Mouse (Mus musculus): ENCODE measurements at regions not wholly inside any gene's neighbourhood (a gene's known extent, or its start where the extent isn't known, plus 50 kb on each side); places are given as distances from the start of the nearest gene placed in this dataset.

DNA sequence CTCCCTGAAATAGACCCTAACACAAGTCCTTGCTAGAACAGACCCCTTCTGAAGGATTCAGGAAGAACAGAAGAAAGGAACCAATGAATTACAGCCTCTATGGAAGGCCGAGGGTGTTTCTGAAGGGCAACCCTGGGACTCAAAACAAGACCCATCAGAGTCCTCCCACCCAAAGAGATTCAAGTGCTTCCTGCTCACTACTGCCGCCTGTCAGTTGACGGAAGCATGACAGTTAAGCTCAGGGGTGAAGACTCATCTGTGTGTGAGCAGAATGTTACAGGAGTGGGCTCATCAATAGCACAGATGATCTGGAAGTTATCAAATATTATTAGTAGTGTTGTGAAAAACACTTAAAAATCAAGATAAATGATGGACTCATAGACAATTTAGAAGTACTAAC lies 411.9 kb upstream of the Slc35b3 start:
- Histone ChIP-seq H3K4me3 (ENCODE audit: low read length) (no peak overlapping the region), H3K4me2 (ENCODE audit: low read depth, low read length) (no peak overlapping the region), H3K4me1 (ENCODE audit: control insufficient read depth, insufficient read depth, low read length) (no peaks in the 10 kb centered on the region), H3K27ac (ENCODE audit: low read length) (no peak overlapping the region), H3K27me3 (replicated peaks; ENCODE audit: control insufficient read depth, insufficient read depth, low read length) (no peaks in the 10 kb centered on the region), H3K9me3 (ENCODE audit: control insufficient read depth, low read length) (no peaks in the 10 kb centered on the region), H3K36me3 (ENCODE audit: control insufficient read depth, insufficient read depth, low read length) (no peaks in the 10 kb centered on the region), H3K9ac (ENCODE audit: low read depth, low read length) (no peak overlapping the region)
- WGBS: 76% methylated on average over 3 of the region's 3 CpGs
- ATAC-seq: no peak

DNA sequence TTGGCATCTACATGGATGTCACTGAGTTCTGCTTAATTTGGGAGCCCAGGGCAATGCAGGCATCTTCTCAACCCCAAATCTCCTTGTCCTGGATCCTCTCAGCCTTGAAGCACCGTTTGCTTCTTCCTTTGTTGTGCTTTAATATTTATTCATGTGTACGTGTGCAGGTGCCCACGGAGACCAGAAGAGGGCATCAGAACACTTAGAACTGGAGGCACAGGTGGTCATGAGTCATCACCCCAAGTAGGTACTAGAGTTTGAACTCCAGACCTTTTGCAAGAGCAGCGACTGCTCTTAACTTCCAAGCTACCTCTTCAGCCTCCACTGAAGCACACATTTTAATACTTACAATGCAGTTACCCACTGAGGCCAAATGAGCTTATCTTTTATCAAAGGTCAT lies 403.0 kb upstream of the Slc35b3 start:
- no peak for ATAC-seq
- Histone ChIP-seq H3K9me3 (ENCODE audit: control insufficient read depth, low read length) (no peaks in the 10 kb centered on the region), H3K27me3 (replicated peaks; ENCODE audit: control insufficient read depth, insufficient read depth, low read length) (no peaks in the 10 kb centered on the region), H3K36me3 (ENCODE audit: control insufficient read depth, insufficient read depth, low read length) (no peaks in the 10 kb centered on the region), H3K9ac (ENCODE audit: low read depth, low read length) (no peak overlapping the region), H3K4me3 (ENCODE audit: low read length) (no peak overlapping the region), H3K4me1 (ENCODE audit: control insufficient read depth, insufficient read depth, low read length) (no peaks in the 10 kb centered on the region), H3K4me2 (ENCODE audit: low read depth, low read length) (no peak overlapping the region), H3K27ac (ENCODE audit: low read length) (no peak overlapping the region)
- 61% methylated on average over 4 of the region's 4 CpGs for WGBS

DNA sequence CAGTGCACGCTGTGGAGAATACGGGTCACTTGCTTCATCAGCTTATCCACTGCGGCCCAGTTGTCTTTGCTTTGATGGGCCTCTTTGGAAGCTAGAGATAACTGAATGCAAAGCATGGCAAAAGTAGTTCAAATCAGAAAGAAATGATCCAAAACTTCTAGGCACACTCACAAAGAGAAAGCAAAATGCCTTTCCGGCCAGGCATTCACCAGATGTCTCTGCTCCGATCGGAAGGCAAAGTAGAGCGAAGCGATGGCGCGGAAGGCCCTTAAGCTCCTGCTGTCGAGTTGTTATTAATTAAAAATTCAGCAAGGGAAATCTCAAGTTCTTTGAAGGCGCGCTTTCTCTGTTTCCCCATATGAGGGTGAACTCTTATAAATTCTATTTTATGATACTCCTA lies 401.9 kb upstream of the Slc35b3 start:
- H3K27me3 ChIP-seq (replicated peaks; ENCODE audit: control insufficient read depth, insufficient read depth, low read length): no peaks in the 10 kb centered on the region
- no peaks in the 10 kb centered on the region for H3K4me1 ChIP-seq (ENCODE audit: control insufficient read depth, insufficient read depth, low read length)
- no peak overlapping the region for H3K27ac ChIP-seq (ENCODE audit: low read length)
- H3K4me2 ChIP-seq (ENCODE audit: low read depth, low read length): no peak overlapping the region
- no peaks in the 10 kb centered on the region for H3K36me3 ChIP-seq (ENCODE audit: control insufficient read depth, insufficient read depth, low read length)
- H3K4me3 ChIP-seq (ENCODE audit: low read length): no peak overlapping the region
- no peak for ATAC-seq
- no peaks in the 10 kb centered on the region for H3K9me3 ChIP-seq (ENCODE audit: control insufficient read depth, low read length)
- no peak overlapping the region for H3K9ac ChIP-seq (ENCODE audit: low read depth, low read length)
- WGBS: 82% methylated on average over 13 of the region's 13 CpGs

DNA sequence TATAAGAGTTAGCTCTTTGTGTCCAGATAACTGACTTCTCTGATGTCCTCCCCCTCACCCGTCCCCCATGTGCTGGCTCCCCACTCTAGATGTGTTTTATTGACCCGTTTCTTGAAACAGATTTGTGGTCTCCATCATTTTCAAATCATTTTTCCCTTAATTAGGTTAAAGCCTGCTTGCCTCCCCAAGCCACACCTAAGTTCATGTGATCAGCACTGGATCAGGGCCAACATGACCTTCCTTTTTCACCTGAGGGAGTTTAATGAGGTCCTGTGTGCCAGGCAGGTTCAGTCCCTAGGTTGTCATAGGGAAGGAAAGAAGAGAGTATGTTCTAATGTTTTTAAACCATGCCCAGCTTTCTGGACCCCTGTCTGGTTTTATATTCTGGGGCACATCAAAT lies 390.9 kb upstream of the Slc35b3 start:
- Histone ChIP-seq H3K36me3 (ENCODE audit: control insufficient read depth, insufficient read depth, low read length) (no peaks in the 10 kb centered on the region), H3K9ac (ENCODE audit: low read depth, low read length) (no peak overlapping the region), H3K9me3 (ENCODE audit: control insufficient read depth, low read length) (no peaks in the 10 kb centered on the region), H3K27ac (ENCODE audit: low read length) (no peak overlapping the region), H3K27me3 (replicated peaks; ENCODE audit: control insufficient read depth, insufficient read depth, low read length) (no peaks in the 10 kb centered on the region), H3K4me3 (ENCODE audit: low read length) (no peak overlapping the region), H3K4me1 (ENCODE audit: control insufficient read depth, insufficient read depth, low read length) (no peaks in the 10 kb centered on the region), H3K4me2 (ENCODE audit: low read depth, low read length) (no peak overlapping the region)
- 53% methylated on average over 2 of the region's 2 CpGs for WGBS
- ATAC-seq: no peak

DNA sequence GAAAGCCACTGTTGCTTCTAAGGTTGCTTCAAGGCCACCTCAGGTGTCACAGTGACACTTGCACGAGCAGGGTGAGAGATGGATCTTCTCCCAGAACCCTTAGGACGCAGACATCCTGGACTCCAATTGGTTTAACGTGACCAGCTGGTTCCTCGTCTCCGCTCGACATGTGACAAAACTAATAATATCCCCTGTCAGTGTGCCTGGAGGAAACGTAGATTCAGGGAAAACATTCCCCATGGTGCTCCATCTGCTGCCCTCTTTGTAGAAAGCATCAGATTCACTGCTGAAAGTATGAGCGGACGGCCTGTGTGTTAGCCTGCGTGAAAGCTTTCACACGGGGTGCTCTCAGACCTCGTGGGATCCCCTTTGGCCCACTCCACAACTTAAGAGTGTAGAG lies 390.0 kb upstream of the Slc35b3 start:
- H3K4me3 ChIP-seq (ENCODE audit: low read length): no peak overlapping the region
- H3K27ac ChIP-seq (ENCODE audit: low read length): no peak overlapping the region
- no peak for ATAC-seq
- no peaks in the 10 kb centered on the region for H3K9me3 ChIP-seq (ENCODE audit: control insufficient read depth, low read length)
- no peak overlapping the region for H3K9ac ChIP-seq (ENCODE audit: low read depth, low read length)
- H3K27me3 ChIP-seq (replicated peaks; ENCODE audit: control insufficient read depth, insufficient read depth, low read length): no peaks in the 10 kb centered on the region
- 71% methylated on average over 12 of the region's 12 CpGs for WGBS
- H3K4me2 ChIP-seq (ENCODE audit: low read depth, low read length): no peak overlapping the region
- no peaks in the 10 kb centered on the region for H3K36me3 ChIP-seq (ENCODE audit: control insufficient read depth, insufficient read depth, low read length)
- H3K4me1 ChIP-seq (ENCODE audit: control insufficient read depth, insufficient read depth, low read length): no peaks in the 10 kb centered on the region

DNA sequence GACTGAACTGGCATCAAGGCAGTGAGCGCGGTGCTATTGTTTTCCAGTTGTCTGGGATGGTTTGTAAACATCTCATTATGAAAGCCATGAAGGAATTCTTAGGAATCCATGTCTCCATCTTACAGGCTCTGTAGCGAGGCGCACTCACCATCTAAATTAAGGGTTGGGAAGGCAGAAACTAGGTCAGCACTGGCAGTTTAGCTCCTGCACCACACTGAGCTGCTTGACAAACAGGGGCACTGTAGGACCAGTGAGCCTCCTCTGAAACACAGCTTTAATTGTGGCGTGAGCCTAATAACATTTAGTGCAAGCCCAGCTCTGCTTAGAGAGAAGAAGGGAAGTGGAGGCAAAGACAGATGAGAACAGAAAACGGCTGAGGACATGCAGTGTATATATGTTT lies 387.1 kb upstream of the Slc35b3 start:
- Histone ChIP-seq H3K4me1 (ENCODE audit: control insufficient read depth, insufficient read depth, low read length) (no peaks in the 10 kb centered on the region), H3K27me3 (replicated peaks; ENCODE audit: control insufficient read depth, insufficient read depth, low read length) (no peaks in the 10 kb centered on the region), H3K9me3 (ENCODE audit: control insufficient read depth, low read length) (no peaks in the 10 kb centered on the region), H3K4me3 (ENCODE audit: low read length) (no peak overlapping the region), H3K27ac (ENCODE audit: low read length) (no peak overlapping the region), H3K9ac (ENCODE audit: low read depth, low read length) (no peak overlapping the region), H3K4me2 (ENCODE audit: low read depth, low read length) (no peak overlapping the region), H3K36me3 (ENCODE audit: control insufficient read depth, insufficient read depth, low read length) (no peaks in the 10 kb centered on the region)
- 69% methylated on average over 6 of the region's 6 CpGs for WGBS
- no peak for ATAC-seq

DNA sequence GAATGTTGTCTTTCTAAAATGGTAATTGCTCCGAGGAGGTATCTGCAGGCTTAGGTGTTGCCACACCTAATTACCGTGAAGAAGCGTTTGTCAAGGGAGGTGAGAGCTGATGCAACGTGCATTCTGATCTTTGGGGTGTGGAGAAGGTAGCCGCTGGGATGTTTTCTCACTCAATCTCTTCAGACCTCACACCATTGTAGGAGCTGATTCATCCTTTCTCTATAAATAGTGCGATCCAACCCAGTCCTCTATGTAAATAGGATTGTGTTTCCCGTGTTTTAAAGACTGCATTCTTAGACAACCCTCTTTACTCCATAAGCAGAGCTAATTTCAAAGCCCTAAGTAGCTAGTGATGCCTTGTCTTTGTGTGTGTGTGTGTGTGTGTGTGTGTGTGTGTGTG lies 374.2 kb upstream of the Slc35b3 start:
- WGBS: 49% methylated on average over 7 of the region's 7 CpGs
- Histone ChIP-seq H3K27ac (ENCODE audit: low read length) (no peak overlapping the region), H3K4me2 (ENCODE audit: low read depth, low read length) (no peak overlapping the region), H3K36me3 (ENCODE audit: control insufficient read depth, insufficient read depth, low read length) (no peaks in the 10 kb centered on the region), H3K4me1 (ENCODE audit: control insufficient read depth, insufficient read depth, low read length) (no peaks in the 10 kb centered on the region), H3K9ac (ENCODE audit: low read depth, low read length) (no peak overlapping the region), H3K9me3 (ENCODE audit: control insufficient read depth, low read length) (no peaks in the 10 kb centered on the region), H3K27me3 (replicated peaks; ENCODE audit: control insufficient read depth, insufficient read depth, low read length) (no peaks in the 10 kb centered on the region), H3K4me3 (ENCODE audit: low read length) (no peak overlapping the region)
- no peak for ATAC-seq

DNA sequence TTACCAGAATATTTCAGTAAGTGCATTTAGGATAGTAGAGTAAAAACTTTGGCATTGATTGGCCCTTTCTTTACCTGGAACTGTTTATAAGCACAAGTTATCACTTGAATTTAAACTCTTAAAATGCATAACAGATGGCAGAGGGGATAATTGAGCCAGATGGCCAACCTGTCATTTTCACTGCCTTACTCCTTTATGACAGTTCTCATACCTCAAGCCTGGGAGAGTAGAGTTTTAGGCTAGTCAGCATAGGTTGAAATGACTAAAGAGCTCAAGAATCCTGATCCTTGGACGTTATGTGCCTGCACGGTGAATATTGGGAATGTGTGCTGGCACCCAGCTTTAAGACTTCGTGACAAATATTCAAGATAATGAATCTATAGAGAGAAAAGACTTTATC lies 369.1 kb upstream of the Slc35b3 start:
- Histone ChIP-seq H3K4me2 (ENCODE audit: low read depth, low read length) (no peak overlapping the region), H3K4me1 (ENCODE audit: control insufficient read depth, insufficient read depth, low read length) (no peaks in the 10 kb centered on the region), H3K27ac (ENCODE audit: low read length) (no peak overlapping the region), H3K27me3 (replicated peaks; ENCODE audit: control insufficient read depth, insufficient read depth, low read length) (no peaks in the 10 kb centered on the region), H3K4me3 (ENCODE audit: low read length) (no peak overlapping the region), H3K36me3 (ENCODE audit: control insufficient read depth, insufficient read depth, low read length) (no peaks in the 10 kb centered on the region), H3K9me3 (ENCODE audit: control insufficient read depth, low read length) (no peaks in the 10 kb centered on the region), H3K9ac (ENCODE audit: low read depth, low read length) (no peak overlapping the region)
- 82% methylated on average over 3 of the region's 3 CpGs for WGBS
- ATAC-seq: no peak

DNA sequence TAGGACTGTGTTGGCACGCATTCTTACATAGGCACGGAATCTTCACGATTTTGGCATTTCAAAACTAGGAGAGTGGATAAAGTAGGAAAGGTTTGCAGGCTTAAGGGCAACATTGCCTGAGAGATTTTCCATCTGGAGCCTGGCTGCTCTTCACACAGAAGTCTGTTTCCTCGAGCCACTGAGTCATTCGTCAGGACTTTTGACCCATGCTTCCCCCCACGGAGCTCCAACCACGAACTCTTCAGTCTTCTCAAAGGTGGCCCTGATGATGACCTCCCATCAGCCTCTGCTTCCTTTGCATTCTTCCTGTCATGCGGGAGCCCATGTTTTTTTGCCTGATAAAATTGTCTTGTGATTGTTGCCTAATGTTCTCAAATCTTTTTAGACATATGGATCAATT lies 365.5 kb upstream of the Slc35b3 start:
- Histone ChIP-seq H3K4me1 (ENCODE audit: control insufficient read depth, insufficient read depth, low read length) (no peaks in the 10 kb centered on the region), H3K27me3 (replicated peaks; ENCODE audit: control insufficient read depth, insufficient read depth, low read length) (no peaks in the 10 kb centered on the region), H3K4me3 (ENCODE audit: low read length) (no peak overlapping the region), H3K4me2 (ENCODE audit: low read depth, low read length) (no peak overlapping the region), H3K9ac (ENCODE audit: low read depth, low read length) (no peak overlapping the region), H3K9me3 (ENCODE audit: control insufficient read depth, low read length) (no peaks in the 10 kb centered on the region), H3K27ac (ENCODE audit: low read length) (no peak overlapping the region), H3K36me3 (ENCODE audit: control insufficient read depth, insufficient read depth, low read length) (no peaks in the 10 kb centered on the region)
- ATAC-seq: no peak
- WGBS: 61% methylated on average over 8 of the region's 8 CpGs

DNA sequence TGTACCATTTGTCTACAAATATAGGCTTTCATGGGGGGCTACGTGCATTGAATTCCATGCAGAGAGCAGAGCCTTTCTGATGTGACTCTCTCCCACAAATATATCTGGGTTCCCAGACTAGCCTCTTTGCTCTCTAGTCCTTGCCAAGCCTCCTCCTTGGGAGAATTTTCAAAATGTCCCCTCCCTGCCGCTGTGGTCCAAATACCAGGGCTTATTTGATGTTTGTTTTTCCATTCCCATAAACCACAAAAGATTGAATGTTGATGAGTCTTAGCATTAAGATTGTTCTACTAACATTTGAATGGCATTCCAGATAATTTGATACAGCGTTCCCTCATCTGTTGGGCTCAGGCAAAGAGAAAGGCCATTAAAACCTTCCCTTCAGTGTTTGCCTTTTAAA lies 360.4 kb upstream of the Slc35b3 start:
- Histone ChIP-seq H3K9ac (ENCODE audit: low read depth, low read length) (no peak overlapping the region), H3K4me3 (ENCODE audit: low read length) (no peak overlapping the region), H3K27ac (ENCODE audit: low read length) (no peak overlapping the region), H3K9me3 (ENCODE audit: control insufficient read depth, low read length) (no peaks in the 10 kb centered on the region), H3K27me3 (replicated peaks; ENCODE audit: control insufficient read depth, insufficient read depth, low read length) (no peaks in the 10 kb centered on the region), H3K36me3 (ENCODE audit: control insufficient read depth, insufficient read depth, low read length) (no peaks in the 10 kb centered on the region), H3K4me2 (ENCODE audit: low read depth, low read length) (no peak overlapping the region), H3K4me1 (ENCODE audit: control insufficient read depth, insufficient read depth, low read length) (no peaks in the 10 kb centered on the region)
- no peak for ATAC-seq
- WGBS: 90% methylated on average over 3 of the region's 3 CpGs

All from intestine, embryonic 16.5 days (tissue).